Mouse (Mus musculus): ENCODE measurements around the gene Slc13a3. TPM values are rescaled to one million over a fixed set of nuclear protein-coding genes. Genes with fewer than 3 reads are reported as not detected.

The Slc13a3 gene
- polyA plus RNA-seq, 1 experiment from 2014 or later: 0.44 TPM

GRCm38 (mm10) chr2:165367868-165368439 lies 105.1 kb downstream of the Slc13a3 start:
- Histone ChIP-seq H3K27ac (replicated peaks) (peak overlapping the region; percentile 86), H3K4me3 (peak overlapping the region; percentile 63), H3K36me3 (replicated peaks) (no peaks in the 10 kb centered on the region), H3K27me3 (replicated peaks; ENCODE audit: low read depth, poor library complexity, severe bottlenecking) (peaks cover 53% of the 10 kb centered on the region), H3K9me3 (no peaks in the 10 kb centered on the region), H3K4me1 (peaks cover 36% of the 10 kb centered on the region)
- DNase-seq (ENCODE audit: low spot score): peak; percentile 59
- WGBS: 2% methylated on average over 13 of the region's 13 CpGs

DNA sequence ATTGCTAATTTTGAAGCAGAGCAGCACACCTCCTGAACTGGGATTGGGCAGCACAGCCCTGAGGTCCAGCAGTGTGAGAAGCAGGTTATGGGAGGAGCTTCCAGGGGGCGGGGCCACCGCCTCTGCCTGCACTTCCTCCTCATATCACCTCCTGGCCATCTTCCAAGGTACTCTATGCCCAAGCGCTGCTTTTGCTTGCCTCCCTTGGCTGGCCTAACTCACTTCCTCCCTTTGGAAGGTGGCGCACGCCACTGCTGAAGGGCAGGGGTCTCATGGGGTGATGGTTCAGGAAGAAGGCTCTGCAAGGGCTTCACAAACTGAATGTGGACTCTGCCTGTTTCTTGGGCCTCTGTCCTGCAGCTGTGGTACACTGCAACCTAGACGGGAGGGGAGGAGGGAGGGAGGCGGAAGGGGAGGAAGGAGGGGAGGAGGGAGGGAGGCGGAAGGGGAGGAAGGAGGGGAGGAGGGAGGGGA lies 105.9 kb downstream of the Slc13a3 start:
- Histone ChIP-seq H3K9me3 (no peaks in the 10 kb centered on the region), H3K4me3 (peak overlapping the region; percentile 63), H3K27ac (replicated peaks) (0 out of 2 replicates have a peak overlapping the region, but pooled peaks have one; percentile 86), H3K4me1 (peaks cover 36% of the 10 kb centered on the region), H3K27me3 (replicated peaks; ENCODE audit: low read depth, poor library complexity, severe bottlenecking) (peaks cover 60% of the 10 kb centered on the region), H3K36me3 (replicated peaks) (no peaks in the 10 kb centered on the region)
- peak; percentile 46 for DNase-seq (ENCODE audit: low spot score)
- WGBS: 7% methylated on average over 7 of the region's 8 CpGs

DNA sequence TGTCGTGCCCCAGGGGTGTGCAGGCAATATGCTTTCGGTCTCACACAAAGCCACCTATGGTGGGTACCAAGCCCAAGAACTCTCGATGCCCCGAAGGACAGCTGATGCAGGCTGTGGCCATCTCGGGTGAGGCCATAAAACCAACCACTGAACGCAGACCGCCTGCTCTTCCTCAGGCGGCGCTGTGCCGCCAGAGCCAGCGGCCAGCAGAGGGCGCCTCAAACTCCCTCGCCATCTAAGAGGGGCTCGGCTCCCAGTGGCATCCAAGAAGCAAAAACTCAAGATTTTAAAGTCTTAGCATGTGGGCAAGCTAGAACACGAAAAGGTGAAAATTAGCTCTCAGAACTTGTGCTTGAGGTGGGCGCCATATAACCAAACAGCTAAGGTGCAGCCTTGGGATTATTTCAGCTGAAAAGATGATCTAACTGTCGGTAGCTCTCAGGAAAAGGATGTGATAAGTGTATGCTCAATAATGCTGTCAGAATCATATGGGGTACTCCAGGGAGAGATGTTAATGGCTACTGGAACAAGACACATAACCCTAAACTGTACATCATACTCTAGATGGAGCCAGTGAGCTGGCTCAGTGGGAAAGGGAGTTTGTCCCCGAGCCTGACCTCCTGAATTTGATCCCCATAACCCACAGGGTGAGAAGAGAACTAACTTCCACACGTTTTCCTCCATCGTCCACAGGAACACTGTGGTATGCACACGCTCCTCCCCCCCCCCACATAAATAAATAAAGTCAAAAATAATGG lies 108.5 kb downstream of the Slc13a3 start:
- 13% methylated on average over 21 of the region's 21 CpGs for whole genome bisulfite sequencing
- Histone ChIP-seq H3K27me3 (replicated peaks; ENCODE audit: low read depth, poor library complexity, severe bottlenecking) (peaks cover 65% of the 10 kb centered on the region), H3K4me3 (peak overlapping the region; percentile 21)

DNA sequence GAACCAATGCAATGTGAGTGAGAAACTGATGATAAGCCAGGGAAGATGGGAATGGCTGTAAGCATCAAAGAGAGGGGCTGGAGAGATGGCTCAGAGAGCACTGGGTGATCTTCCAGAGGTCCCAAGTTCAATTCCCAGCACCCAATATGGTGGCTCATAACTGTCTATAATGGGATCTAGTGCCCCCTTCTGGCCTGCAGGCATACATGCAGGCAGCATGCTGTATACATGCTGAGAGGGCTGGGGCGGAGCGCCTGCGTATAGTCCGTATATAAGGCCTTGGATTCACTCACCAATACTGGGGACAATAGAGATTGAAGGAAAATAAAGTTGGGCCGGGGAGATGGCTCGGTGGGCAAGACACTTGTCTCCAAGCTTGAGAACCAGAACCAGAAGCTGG lies 109.7 kb downstream of the Slc13a3 start:
- Histone ChIP-seq H3K36me3 (replicated peaks) (no peaks in the 10 kb centered on the region), H3K27ac (replicated peaks) (no peak overlapping the region), H3K4me1 (peaks cover 40% of the 10 kb centered on the region), H3K4me3 (no peak overlapping the region), H3K9me3 (no peaks in the 10 kb centered on the region), H3K27me3 (replicated peaks; ENCODE audit: low read depth, poor library complexity, severe bottlenecking) (peaks cover 52% of the 10 kb centered on the region)
- WGBS: 83% methylated on average over 6 of the region's 6 CpGs
- DNase-seq (ENCODE audit: low spot score): no peak

More for the DNA sequence above, 108.5 kb downstream of the Slc13a3 start:
- peaks cover 47% of the 10 kb centered on the region for H3K4me1 ChIP-seq
- no peaks in the 10 kb centered on the region for H3K9me3 ChIP-seq
- no peak overlapping the region for H3K27ac ChIP-seq (replicated peaks)
- peak; percentile 83 for DNase-seq (ENCODE audit: low spot score)
- no peaks in the 10 kb centered on the region for H3K36me3 ChIP-seq (replicated peaks)

DNA sequence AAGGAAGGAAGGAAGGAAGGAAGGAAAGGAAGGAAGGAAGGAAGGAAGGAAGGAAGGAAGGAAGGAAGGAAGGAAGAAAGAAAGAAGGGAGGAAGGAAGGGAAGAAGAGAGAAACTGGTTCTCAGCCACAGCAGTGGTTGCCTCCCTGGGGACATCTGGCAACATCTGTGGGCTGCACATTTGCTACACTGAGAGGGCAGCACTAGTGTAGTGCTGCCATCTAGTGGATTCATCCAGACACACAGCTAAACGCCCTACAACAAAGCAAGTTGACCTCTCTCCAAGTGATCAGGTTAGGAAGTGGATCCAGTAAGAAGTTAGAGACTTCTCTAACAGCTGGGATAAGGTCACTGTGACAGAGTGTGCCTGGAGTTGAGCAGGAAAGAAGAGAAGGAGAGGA lies 112.2 kb downstream of the Slc13a3 start:
- peaks cover 33% of the 10 kb centered on the region for H3K27me3 ChIP-seq (replicated peaks; ENCODE audit: low read depth, poor library complexity, severe bottlenecking)
- peaks cover 4% of the 10 kb centered on the region; the same call in 1 of the 2 replicates for H3K9me3 ChIP-seq
- no peaks in the 10 kb centered on the region for H3K36me3 ChIP-seq (replicated peaks)
- H3K4me1 ChIP-seq: peaks cover 22% of the 10 kb centered on the region
- WGBS: 0% methylated on average over 1 of the region's 1 CpGs
- no peak overlapping the region for H3K27ac ChIP-seq (replicated peaks)
- no peak overlapping the region for H3K4me3 ChIP-seq
- DNase-seq (ENCODE audit: low spot score): peak; percentile 79

Other genes starting within 250 kb of the Slc13a3 start
- 0.91 and 1.1 TPM in 2 replicates for gene Cdh22, start 238.4 kb downstream of the Slc13a3 start, polyA plus RNA-seq (2016; fragmentation: Nextera tagmentation; extraction: Ambion mirVana)
- 59.2 and 64.6 TPM in 2 replicates for gene Slc35c2, start 185.4 kb downstream of the Slc13a3 start, polyA plus RNA-seq (2016; fragmentation: Nextera tagmentation; extraction: Ambion mirVana)
- 91.0 and 93.5 TPM in 2 replicates for gene Elmo2, start 146.8 kb downstream of the Slc13a3 start, polyA plus RNA-seq (2016; fragmentation: Nextera tagmentation; extraction: Ambion mirVana)
- 3.0 and 3.2 TPM in 2 replicates for gene Zfp663, start 104.5 kb downstream of the Slc13a3 start, polyA plus RNA-seq (2016; fragmentation: Nextera tagmentation; extraction: Ambion mirVana)
- gene Zfp334, start 85.0 kb downstream of the Slc13a3 start, polyA plus RNA-seq (2016; fragmentation: Nextera tagmentation; extraction: Ambion mirVana): 20.8 and 21.6 TPM in 2 replicates
- 0.06 and 0.18 TPM in 2 replicates for gene Ocstamp, start 72.8 kb downstream of the Slc13a3 start, polyA plus RNA-seq (2016; fragmentation: Nextera tagmentation; extraction: Ambion mirVana)
- gene Trp53rka, start 20.1 kb upstream of the Slc13a3 start, polyA plus RNA-seq (2016; fragmentation: Nextera tagmentation; extraction: Ambion mirVana): 57.1 and 59.5 TPM in 2 replicates
- gene Slc2a10, start 30.6 kb upstream of the Slc13a3 start, polyA plus RNA-seq (2016; fragmentation: Nextera tagmentation; extraction: Ambion mirVana): 3.9 and 5.5 TPM in 2 replicates
- 38.6 and 41.9 TPM in 2 replicates for gene Eya2, start 121.8 kb upstream of the Slc13a3 start, polyA plus RNA-seq (2016; fragmentation: Nextera tagmentation; extraction: Ambion mirVana)